Mouse (Mus musculus) erythroblast, embryonic 14.5 days (primary cell): ENCODE results near the gene Zic5.

Experiments
- GATA1 ChIP-seq: IDR thresholded peaks from 2 replicates; pipeline ENCODE4 v1.6.1; 2012; ENCODE audit warnings: low read length, inconsistent platforms, mixed read lengths
- TAL1 ChIP-seq: IDR thresholded peaks from 3 replicates; pipeline ENCODE4 v1.6.1; 2012; ENCODE audit warnings: low read length, inconsistent platforms, mixed read lengths

GRCm38 (mm10) chr14:122481181-122481580 lies 15.7 kb upstream of the Zic5 start:
- TF ChIP-seq GATA1: no peak
- no peak for TF ChIP-seq TAL1
